Mouse (Mus musculus) cerebellum, adult 2 months (tissue): Measurements from ENCODE around the gene Lrig1. TPM values are rescaled to one million over a fixed set of nuclear protein-coding genes. Genes with fewer than 3 reads are reported as not detected.

Experiments used
- polyA plus RNA-seq: library from polyadenylated mRNA; depleted of rRNA; stranded (reverse); fragments of >200 nt; gene quantifications from 2 replicates; pipeline ENCODE4 v1.2.3, GENCODE M21; 2012; rRNA removed

Lrig1 gene
- polyA plus RNA-seq, 1 experiment, result 86.2 TPM

Other genes with a start within 250 kb of the Lrig1 start
- gene Slc25a26, start 199.8 kb downstream of the Lrig1 start, polyA plus RNA-seq, result 17.3 and 17.7 TPM in 2 replicates